Mouse (Mus musculus) heart, embryonic 14.5 days (tissue): ENCODE measurements at regions not wholly inside any gene's neighbourhood (a gene's known extent, or its start where the extent isn't known, plus 50 kb on each side); places are given as distances from the start of the nearest gene placed in this dataset.

Source experiments
- ATAC-seq: fragments of 200-750 bp; cut with Nextera tagmentation; 2 replicates; pipeline ENCODE4 v1.8.0; 2017; ENCODE audit warnings: low read depth, moderate TSS enrichment; ENCODE audit not compliant: insufficient number of reproducible peaks, insufficient read depth, low FRiP score
- H3K27ac ChIP-seq, 2 experiments: fragments of 200-500 bp in 1 of 2; fragments of 300-500 bp in 1 of 2; sonication (generic) in 1 of 2; replicated peaks in 1 of 2; 2 replicates each; pipeline ENCODE4 v1.5.1; 2012 to 2014; ENCODE audit warnings: low read depth in 2 of 2, low read length in 2 of 2, control low read depth in 1 of 2, mild to moderate bottlenecking in 1 of 2, mixed read lengths in 1 of 2; ENCODE audit not compliant: control insufficient read depth in 1 of 2, insufficient read depth in 1 of 2
- H3K27me3 ChIP-seq: fragments of 300-500 bp; sonication (generic); 2 replicates; pipeline ENCODE4 v1.6.1; 2014; ENCODE audit warnings: mild to moderate bottlenecking, low read length, control low read depth; ENCODE audit not compliant: control insufficient read depth, insufficient read depth
- H3K36me3 ChIP-seq: fragments of 300-500 bp; sonication (generic); 2 replicates; pipeline ENCODE4 v1.6.1; 2014; ENCODE audit warnings: mild to moderate bottlenecking, control low read depth, low read length, mixed read lengths; ENCODE audit not compliant: control insufficient read depth, insufficient read depth
- H3K4me1 ChIP-seq, 2 experiments: fragments of 200-500 bp in 1 of 2; fragments of 300-500 bp in 1 of 2; sonication (generic) in 1 of 2; 2 replicates each; pipeline ENCODE4 v1.6.1; 2012 to 2014; ENCODE audit warnings: low read length in 2 of 2, control low read depth in 1 of 2, mixed read lengths in 1 of 2; ENCODE audit not compliant: control insufficient read depth in 2 of 2, insufficient read depth in 2 of 2
- H3K4me2 ChIP-seq: fragments of 300-500 bp; sonication (generic); 2 replicates; pipeline ENCODE4 v1.6.1; 2014; ENCODE audit warnings: mild to moderate bottlenecking, low read length
- H3K4me3 ChIP-seq, 2 experiments: fragments of 200-500 bp in 1 of 2; fragments of 300-500 bp in 1 of 2; sonication (generic) in 1 of 2; 2 replicates each; pipeline ENCODE4 v1.5.1; 2012 to 2014; ENCODE audit warnings: low read length in 2 of 2, mild to moderate bottlenecking in 2 of 2, control low read depth in 1 of 2, low read depth in 1 of 2, moderate library complexity in 1 of 2; ENCODE audit not compliant: control insufficient read depth in 1 of 2, insufficient read depth in 1 of 2
- H3K9ac ChIP-seq: fragments of 300-500 bp; sonication (generic); 2 replicates; pipeline ENCODE4 v1.6.1; 2014; ENCODE audit warnings: mild to moderate bottlenecking, low read length
- H3K9me3 ChIP-seq: fragments of 300-500 bp; sonication (generic); 2 replicates; pipeline ENCODE4 v1.6.1; 2016; ENCODE audit warnings: low read length, control low read depth; ENCODE audit not compliant: control insufficient read depth
- WGBS: fragments of 180-500 bp; shearing (Covaris S2); extraction: QIAGEN DNeasy Blood & Tissue Kit; methylation state at CpG from one replicate; pipeline ENCODE4 v1.1.7; 2014; 5-methylcytosine and 5-hydroxymethylcytosine counted together

DNA sequence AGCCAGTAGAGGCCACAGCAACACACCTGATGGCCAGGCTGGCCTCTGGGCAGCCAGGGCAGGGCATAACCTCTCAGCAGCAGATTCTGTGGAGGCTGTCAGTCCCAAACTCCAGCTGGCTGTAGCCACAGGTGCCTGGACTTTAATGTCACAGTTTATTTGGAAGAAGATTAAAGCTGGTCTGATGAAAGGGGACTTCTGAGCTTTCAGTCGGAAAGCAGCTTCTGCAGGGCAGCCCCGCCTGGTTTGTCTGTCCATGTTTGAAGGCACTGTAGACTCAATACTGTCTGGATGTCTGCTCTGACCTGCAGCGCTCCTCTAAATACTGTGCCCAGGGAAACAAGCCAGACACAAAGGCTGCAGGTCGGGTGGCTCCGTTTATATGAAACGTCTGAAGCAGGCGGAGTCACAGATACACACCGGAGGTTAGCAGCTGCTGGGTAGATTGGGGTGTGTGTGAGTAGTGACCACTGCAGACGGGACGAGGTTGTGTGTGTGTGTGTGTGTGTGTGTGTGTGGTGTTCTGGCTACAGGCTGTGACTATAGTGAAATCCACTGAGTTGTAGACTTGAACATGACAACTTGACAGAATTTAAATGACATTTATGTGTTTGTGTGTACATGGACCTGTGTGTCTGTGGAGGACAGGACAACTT, 58.5 kb upstream of the Slc25a33 start:
- H3K27me3 ChIP-seq = no peaks in the 10 kb centered on the region
- no peak overlapping the region for H3K4me3 ChIP-seq
- H3K4me1 ChIP-seq = no peaks in the 10 kb centered on the region
- no peak overlapping the region for H3K9ac ChIP-seq
- H3K36me3 ChIP-seq = no peaks in the 10 kb centered on the region
- H3K4me2 ChIP-seq = no peak overlapping the region
- 53% methylated on average over 10 of the region's 10 CpGs for WGBS
- H3K27ac ChIP-seq = no peak overlapping the region
- 0 out of 2 replicates have a peak, but pooled peaks cover 4% of the 10 kb centered on the region for H3K9me3 ChIP-seq
- no peak for ATAC-seq

DNA sequence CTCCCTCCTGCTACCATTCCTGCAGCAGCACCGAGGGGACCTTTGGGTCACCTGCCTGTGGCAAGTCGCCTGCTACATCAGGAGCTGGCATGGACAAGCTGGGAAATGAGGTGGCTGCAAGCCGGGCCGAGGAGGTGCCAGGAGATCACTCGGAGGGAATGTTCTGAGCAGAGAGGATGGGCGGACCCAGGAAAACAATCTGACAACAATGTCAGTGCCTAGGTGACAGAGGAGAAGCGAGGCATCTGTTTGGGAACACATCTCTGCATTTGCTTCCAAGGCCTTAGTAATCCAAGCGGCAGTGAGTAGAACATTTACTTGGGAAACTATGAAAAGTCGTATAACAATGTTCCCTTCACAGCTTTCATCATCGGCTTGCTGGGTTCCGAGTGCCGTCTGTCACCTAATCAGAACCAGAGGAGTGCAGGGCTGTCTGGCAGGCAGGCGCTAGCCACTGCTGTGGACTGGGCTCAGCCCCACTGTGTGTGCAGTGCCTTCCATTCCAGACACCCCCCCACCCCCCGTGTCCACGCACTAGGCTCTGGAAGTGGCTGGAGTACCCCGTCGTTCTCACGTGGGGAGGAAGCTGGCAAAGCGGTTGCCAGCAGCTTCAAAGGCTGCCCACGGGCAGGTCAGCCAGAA, 56.6 kb upstream of the Slc25a33 start:
- Histone ChIP-seq H3K27me3 (no peaks in the 10 kb centered on the region), H3K4me2 (no peak overlapping the region), H3K4me1 (no peaks in the 10 kb centered on the region), H3K27ac (no peak overlapping the region), H3K9me3 (0 out of 2 replicates have a peak, but pooled peaks cover 5% of the 10 kb centered on the region), H3K36me3 (no peaks in the 10 kb centered on the region), H3K9ac (no peak overlapping the region), H3K4me3 (no peak overlapping the region)
- WGBS = 64% methylated on average over 20 of the region's 20 CpGs
- ATAC-seq = no peak

DNA sequence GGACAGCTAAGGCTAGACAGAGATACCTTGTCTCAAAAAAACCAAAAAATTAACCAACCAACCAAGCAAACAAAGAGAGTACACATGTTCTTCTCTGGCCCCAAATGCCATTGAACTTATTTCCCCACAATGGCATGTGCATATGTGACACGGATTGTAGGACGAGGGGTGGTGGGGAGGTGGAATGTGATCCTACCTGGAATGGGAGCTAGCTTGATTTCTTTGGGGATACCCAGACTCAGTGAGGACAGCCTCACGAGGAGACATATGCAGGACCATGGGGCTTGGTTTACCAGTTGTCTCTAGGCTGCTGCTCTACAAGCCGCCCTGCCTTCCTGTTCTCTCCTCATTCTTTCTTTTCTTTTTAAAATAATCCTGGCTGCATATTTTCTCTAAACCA, 55.9 kb upstream of the Slc25a33 start:
- H3K27ac ChIP-seq = no peak overlapping the region
- WGBS = 94% methylated on average over 4 of the region's 4 CpGs
- no peak overlapping the region for H3K4me2 ChIP-seq
- no peaks in the 10 kb centered on the region for H3K36me3 ChIP-seq
- no peaks in the 10 kb centered on the region for H3K4me1 ChIP-seq
- H3K9me3 ChIP-seq = 0 out of 2 replicates have a peak, but pooled peaks cover 5% of the 10 kb centered on the region
- no peaks in the 10 kb centered on the region for H3K27me3 ChIP-seq
- no peak overlapping the region for H3K4me3 ChIP-seq
- H3K9ac ChIP-seq = no peak overlapping the region
- no peak for ATAC-seq

DNA sequence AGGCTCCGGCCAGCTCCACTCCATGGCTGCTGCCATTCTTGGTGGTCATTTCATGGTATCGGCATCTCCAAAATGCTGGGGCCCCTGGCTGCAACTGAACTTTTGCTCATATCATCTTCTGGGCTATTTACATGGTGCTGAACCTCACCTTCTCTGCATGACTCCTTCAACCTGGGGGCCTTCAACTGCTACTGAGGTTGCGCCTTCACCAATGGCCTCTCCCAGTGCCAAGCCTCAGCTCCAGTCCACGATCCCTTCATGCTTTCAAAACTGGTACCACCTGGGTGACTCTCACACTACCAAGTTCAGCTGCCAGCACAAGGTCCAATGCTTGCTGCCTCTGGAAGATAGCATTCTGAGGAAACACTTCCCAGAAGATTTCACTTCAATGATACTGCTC, 53.7 kb upstream of the Slc25a33 start:
- Histone ChIP-seq H3K4me2 (no peak overlapping the region), H3K27ac (no peak overlapping the region), H3K4me3 (no peak overlapping the region), H3K36me3 (no peaks in the 10 kb centered on the region), H3K27me3 (no peaks in the 10 kb centered on the region), H3K4me1 (no peaks in the 10 kb centered on the region), H3K9ac (no peak overlapping the region), H3K9me3 (0 out of 2 replicates have a peak, but pooled peaks cover 5% of the 10 kb centered on the region)
- whole genome bisulfite sequencing = 89% methylated on average over 4 of the region's 4 CpGs
- no peak for ATAC-seq
